Mouse (Mus musculus): ENCODE measurements around the gene Otud5.
"Not testable (repeated sequence)": the region's sequence is repeated elsewhere in the genome, so short reads cannot be mapped to it uniquely, and the experiment has no call there.

Gene Otud5

GRCm38 (mm10) chrX:7879819-7880218 is 38.7 kb downstream of the Otud5 start:
- DNase-seq (ENCODE audit: low read depth, low spot score) = peak; percentile 81

GRCm38 (mm10) chrX:7883841-7884567 is 42.8 kb downstream of the Otud5 start, which contains the start of gene Slc35a2:
Slc35a2 (plus strand) TSS chrX:7884028.
- peak; percentile 82 for DNase-seq (ENCODE audit: low read depth, low spot score)

- DNase-seq (ENCODE audit: low read depth, low spot score) = no peak
These were observed 57.0 kb downstream of the Otud5 start for GRCm38 (mm10) chrX:7898211-7898610.

- DNase-seq (ENCODE audit: low read depth, low spot score) = peak; percentile 90
These were observed 58.0 kb downstream of the Otud5 start, which contains the start of the genes Pqbp1 and Timm17b for GRCm38 (mm10) chrX:7898880-7899874. Pqbp1 (minus strand) TSS chrX:7899269. Timm17b (plus strand) TSS chrX:7899357.

DNA sequence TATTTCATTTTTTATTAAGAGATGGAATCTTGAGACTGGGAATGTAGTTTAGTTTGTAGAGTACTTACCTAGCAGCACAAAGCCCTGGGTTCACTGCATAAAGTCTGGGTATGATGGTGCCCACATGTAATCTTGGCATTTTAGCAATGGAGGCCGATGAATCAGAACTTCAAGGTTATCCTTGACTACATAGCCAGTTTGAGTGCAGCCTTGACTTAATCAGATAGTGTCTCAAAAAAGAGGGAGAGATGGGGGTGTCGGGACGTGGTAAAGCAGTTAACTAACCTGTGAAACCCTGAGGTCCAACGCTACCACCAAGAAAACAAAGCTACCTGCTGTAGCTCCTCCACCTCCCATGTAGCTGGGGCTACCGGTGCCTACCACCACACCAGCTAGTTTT is 63.3 kb downstream of the Otud5 start:
- no peak for DNase-seq (ENCODE audit: low read depth, low spot score)

- DNase-seq (ENCODE audit: low read depth, low spot score) = no peak
These were observed 66.6 kb downstream of the Otud5 start, which contains the start of gene Gm10491 for GRCm38 (mm10) chrX:7907735-7908134. Gm10491 (minus strand) TSS chrX:7907835.

DNA sequence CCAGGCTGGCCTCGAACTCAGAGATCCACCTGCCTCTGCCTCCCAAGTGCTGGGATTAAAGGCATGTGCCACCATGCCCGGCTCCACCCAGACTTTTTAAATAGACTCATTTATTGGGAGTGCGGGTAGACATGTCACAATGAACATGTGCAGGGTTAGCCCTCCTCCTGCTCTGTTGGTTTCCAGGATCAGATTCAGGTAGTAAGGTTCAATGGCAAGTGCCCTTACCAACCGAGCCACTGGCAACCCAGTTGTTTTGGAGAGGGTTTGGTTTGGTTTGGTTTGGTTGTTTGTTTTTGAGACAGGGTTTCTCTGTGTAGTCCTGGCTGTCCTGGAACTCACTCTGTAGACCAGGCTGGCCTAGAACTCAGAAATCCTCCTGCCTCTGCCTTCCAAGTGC is 68.1 kb downstream of the Otud5 start, which contains the start of gene Gm10490:
Gm10490 (plus strand) TSS at position 301 of the 400 bp plus-strand sequence.
- not testable (repeated sequence) for DNase-seq (ENCODE audit: low read depth, low spot score)

DNA sequence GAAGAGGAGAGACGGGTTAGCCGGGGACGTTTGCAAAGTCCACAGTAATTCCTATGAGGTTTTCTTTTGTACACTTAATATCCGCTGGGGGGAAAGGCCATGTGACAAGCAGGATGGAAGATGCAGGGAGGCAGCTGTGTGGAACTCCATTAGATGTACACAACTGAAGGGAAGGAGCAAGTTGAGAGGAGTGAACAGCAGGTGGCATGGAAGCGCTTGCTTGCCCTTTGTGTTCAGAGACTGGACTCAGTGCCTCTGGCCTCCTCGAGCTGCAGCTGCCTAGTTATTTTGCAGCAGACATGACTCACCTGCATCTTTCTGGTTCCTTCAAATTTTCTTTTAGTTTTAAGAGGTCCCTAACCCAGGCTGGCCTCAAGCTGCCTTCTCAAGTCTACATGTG is 69.3 kb downstream of the Otud5 start:
- no peak for DNase-seq (ENCODE audit: low read depth, low spot score)

GRCm38 (mm10) chrX:7915669-7916068 is 74.5 kb downstream of the Otud5 start:
- not testable (repeated sequence) for DNase-seq (ENCODE audit: low read depth, low spot score)

- not testable (repeated sequence) for DNase-seq (ENCODE audit: low read depth, low spot score)
These were observed 76.8 kb downstream of the Otud5 start for GRCm38 (mm10) chrX:7917960-7918359.

- DNase-seq (ENCODE audit: low read depth, low spot score) = peak; percentile 77
These were observed 78.6 kb downstream of the Otud5 start, which contains the start of gene Pcsk1n for GRCm38 (mm10) chrX:7919601-7920383. Pcsk1n (plus strand) TSS chrX:7919822.

DNA sequence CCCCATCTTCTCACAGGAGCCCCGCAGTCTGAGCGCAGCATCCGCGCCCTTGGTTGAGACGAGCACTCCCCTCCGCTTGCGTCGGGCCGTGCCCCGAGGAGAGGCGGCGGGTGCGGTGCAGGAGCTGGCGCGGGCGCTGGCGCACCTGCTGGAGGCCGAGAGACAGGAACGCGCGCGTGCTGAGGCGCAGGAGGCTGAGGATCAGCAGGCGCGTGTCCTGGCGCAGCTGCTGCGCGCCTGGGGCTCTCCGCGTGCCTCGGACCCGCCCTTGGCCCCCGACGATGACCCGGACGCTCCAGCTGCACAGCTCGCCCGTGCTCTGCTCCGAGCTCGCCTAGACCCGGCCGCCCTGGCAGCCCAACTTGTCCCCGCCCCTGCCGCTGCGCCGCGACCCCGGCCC is 80.9 kb downstream of the Otud5 start:
- DNase-seq (ENCODE audit: low read depth, low spot score) = peak; percentile 17

All from mesoderm, embryonic 11.5 days (tissue).